Mouse (Mus musculus) right cerebral cortex, adult 2 months (tissue): ENCODE data around the gene Masp1.
A peak's percentile ranks its signal among the peaks of the same experiment; 100 is the strongest.

ENCODE experiments used
- DNase-seq, 2 experiments: peaks; one replicate each; pipeline ENCODE4 v3.0.0; 2021 to 2022; ENCODE audit warnings: low spot score in 2 of 2

Masp1 gene

DNA sequence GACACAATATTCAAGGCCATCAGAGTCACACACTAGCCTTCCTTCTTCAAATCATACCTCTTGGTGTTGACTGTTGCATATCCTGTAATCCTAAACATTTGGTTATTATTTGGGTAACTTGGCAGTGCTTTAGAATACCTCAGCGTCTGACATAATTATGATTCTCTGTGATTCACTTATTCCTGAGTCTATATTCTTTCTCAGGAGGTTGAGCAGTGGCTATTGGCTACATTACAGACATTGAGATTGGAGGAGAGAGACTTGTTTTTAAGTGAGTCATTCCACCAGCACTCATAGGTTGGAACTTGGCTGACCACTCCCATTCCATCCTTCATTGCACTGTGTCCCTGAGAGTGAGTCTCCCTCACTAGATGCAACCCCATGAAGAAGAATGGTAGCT lies 7.2 kb downstream of the Masp1 start:
- DNase-seq: no peak

DNA sequence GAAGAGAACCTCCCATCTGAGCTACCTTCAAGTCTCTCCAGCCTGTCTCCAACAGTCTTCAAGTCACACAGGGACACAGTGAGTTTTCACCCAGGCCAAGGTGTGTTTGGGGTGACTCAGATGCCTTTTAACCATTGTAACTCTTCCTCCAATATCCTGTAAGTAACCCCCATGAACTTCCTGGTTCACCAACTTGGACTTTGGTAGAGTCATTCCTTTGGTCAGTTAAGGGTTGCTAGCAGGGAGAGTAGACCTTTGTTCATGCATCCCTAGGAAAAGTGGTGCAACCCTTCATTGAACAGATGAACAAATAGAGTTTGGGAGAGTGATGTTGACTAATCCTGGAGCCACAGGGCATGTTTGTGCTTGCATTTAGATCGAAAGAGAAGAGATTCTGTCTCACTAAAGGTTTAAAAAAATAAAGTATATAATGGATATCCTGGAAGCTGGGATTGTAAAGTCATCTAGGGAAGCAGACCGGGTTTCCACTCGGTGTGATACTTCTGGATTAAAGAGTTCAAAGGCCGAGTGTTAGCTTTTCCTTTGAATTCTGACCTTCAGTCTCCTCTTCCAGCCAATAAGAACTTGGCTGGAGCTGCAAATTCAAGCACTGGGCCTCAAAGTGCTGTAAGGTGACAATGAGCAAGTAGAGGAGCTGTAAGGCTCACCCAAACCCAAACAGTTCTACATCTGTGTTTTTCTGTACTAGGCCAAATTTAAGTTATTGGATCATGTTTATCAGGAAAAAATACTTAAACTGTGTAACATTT lies 9.3 kb downstream of the Masp1 start:
- no peak for DNase-seq

DNA sequence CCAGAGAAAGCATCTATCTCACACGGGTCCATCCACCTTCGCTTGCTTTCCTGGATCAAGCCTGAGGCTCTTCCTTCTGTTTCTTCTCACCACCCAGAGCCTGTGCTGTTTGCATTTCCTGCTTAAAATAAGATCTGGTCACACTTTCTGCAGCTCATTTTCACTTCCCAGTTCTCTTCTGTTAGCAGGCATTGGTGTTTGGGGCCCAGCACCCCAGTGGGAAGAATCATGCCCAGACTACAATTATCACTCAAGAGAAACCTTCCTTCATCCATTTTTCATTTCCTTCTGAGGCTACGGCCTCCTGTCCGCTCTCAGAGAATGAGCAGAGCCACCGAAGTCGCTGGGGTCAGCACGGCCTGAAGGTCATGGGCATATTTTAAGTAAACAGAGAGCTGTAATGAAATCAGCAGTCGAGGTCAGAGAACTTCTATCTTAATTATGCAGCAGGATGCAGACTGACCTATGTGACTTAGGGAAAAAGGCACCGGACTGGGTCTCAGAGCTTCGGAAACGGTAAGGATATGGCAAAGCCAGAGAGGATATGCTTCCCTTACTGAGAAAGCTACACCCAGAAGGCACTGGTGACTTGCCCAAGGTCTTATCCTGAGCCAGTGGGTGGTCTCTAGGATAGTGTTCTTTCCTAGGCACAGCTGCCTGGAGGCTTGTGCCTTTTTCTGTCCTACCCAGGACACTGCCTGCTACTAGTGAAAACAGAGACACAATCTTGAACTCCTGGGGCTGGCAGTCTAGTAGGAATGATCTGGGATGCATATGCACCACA lies 14.5 kb downstream of the Masp1 start:
- no peak for DNase-seq

DNA sequence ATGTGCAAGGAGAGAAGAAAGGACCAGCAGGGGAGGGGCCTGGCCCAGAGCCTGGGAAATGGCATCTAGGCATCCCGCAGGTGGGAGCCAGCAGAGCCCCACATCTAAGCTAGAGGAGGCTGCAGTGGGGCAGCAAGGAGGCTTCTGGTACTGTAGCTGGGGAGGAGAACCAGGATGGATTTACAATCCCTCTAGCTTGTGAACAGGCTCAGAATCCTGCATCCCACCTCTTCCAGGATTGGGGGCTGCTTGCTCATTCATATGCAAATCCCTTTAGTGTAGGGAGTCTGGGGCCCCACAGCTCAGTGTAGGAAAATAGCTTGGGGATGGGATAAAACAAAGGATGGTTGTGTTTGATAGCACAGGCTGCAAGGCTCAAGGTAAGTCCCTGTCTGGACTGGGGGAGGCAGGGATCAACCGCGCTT lies 16.3 kb downstream of the Masp1 start:
- DNase-seq: no peak

DNA sequence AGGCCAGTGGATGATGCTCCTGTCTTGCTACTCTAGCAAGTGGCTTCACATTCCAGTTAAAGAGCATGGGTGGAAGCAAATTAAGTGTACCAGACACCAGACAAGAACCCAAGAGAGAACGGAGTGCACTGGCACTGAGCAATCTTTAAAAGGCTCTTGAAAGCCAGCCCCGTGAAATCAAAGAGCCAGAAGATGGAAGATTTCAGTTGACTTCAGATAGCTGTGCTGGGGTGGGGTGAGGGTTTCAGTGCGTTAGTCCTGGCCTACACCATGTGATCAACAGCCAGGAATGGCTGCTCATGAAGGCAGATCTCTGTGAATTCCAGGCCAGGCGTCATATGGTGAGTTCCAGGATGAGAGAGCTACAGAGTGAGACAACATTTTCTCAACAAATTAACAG lies 17.3 kb downstream of the Masp1 start:
- DNase-seq: no peak

DNA sequence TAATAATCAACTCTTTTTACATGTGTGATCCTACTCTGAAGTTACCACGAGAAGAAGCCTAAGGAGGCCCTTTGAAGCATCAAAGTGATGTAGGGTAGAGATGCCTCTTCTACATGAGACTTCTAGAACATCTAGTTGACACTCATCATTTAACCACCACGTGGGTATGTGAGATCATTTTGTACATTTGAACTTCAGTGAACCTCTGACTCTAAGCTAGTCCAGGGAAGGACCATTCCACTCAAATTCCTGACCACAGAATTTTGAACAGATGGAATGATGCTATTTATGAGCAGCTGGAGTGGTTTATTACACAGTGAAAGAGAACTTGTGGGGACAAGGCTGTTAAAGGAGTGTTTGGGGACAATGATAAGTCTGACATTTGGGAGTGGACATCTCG lies 18.1 kb downstream of the Masp1 start:
- DNase-seq: no peak

DNA sequence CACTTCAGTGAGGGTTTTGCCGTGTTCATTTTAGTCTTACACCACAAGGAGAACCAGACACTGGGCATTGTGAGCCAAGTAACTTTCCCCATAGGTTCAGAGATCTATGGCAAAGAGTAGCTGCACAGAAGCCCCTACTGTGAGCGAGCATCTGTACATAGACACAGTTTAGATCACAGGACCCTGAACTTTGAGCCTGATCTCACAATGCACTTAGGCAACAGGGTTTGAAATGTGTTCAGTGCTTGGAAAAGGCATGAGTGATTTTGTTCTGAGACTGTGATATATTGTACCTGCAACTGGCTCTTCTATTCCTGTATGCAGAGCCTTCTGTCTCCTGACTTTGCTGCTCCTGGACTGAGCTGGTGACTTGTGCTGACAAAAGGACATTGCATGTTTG lies 19.3 kb downstream of the Masp1 start:
- no peak for DNase-seq

DNA sequence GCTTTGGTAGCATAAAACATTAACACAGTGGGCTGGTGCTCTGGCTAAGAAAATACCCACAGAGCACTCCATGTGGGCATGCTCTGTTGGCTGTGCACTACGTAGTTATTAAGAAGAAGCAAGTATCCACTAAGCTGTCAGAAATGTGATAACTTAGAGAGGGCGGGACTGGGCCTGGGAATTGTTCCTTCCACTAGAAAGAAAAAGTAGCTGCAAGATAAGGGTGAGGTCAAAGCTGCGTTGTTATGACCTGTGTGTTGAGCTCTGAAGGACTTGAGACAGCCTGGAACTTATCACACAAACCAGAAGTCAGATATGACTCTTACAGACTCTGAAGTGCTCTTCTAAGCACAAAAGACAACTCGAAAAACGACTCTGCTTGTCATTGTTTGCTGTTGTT lies 20.1 kb downstream of the Masp1 start:
- no peak for DNase-seq

DNA sequence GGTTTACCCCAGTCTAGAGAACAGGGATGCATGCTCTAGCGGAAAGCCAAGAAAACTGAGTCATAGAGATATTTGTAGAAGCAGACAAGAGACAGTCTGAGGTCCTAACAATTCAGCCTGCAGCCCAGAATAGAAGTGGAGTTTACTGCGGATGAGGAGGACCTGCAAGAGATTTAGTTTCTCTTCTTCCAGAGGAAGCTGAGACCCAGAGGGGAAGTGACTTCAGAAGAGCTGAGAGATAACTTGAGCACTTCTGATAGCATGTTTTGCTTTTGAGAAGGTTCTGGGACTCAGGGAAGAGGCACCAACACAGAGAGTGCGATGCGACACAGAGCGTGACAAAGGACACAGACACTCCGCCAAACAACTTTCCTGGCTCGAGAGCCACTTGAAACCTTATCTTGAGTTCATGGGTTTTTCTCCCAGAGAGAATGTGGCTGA lies 21.9 kb downstream of the Masp1 start:
- DNase-seq: no peak

DNA sequence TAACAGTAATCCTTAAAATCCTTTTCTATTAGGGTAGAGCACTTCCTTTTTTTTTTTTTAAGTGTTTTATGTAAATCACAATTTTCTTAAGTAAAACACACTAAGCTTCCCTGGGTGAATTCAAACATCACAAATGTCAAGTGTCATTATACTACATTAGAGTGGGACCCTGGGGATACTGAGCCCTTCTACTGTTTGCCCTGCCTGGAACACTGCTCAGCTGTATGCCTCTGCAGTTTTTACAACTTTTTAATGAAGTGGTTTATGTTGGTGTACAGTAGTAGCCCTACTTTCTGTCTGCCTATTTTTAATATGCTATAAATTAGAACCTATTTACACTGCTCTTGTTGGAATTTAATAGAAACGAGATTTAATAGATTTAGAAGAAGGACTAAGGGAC lies 22.7 kb downstream of the Masp1 start:
- DNase-seq: no peak

DNA sequence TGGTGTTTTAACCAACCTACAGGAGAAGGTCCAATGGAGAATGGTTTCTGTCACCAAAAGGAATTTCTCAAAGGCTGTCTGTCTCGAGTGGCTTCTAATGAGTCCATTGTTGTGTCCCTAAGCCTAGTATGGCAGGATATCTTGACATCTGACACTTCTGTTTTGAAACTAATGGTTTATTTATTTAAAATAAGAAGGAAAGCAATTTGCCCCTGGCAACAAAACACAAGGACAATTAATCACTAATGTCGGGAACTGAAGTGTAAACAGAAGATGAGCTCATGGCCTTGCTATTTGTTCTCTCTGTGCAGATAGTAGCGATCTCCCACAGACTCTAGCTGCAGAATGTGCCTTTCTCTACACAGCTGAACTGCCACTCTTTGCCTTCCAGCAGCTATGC lies 23.2 kb downstream of the Masp1 start:
- DNase-seq: no peak

DNA sequence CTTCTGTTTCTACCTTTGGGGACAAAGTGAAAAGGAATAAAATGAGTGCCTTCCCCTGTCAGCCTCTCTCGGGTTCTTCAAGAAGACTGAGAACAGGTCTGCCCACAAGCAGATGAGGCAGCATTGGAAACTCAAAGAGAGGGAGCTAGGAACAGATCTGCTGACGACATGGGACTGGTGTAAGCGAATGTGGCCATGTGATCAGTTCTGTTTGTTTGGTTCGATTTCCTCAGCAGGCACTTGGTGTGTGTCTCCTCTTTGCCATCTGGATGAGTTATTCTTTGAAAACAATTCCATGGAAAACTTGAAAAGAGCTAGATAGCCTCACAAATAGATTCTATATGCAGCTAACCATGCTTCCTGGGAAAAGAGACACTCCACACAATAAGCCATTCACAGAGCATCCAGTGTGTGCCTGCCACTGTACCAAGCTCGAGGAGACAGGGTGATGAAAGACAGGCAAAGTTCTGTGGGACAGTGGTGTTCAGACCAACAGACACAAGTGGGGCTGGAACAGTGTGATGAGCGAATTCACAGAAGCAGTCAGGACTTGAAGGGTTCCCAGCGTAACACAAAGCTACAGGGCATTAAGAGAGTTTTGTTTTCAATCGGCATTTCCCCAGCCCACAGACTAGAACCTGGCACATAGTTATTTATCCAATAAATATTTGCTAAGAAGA lies 24.2 kb downstream of the Masp1 start:
- no peak for DNase-seq

DNA sequence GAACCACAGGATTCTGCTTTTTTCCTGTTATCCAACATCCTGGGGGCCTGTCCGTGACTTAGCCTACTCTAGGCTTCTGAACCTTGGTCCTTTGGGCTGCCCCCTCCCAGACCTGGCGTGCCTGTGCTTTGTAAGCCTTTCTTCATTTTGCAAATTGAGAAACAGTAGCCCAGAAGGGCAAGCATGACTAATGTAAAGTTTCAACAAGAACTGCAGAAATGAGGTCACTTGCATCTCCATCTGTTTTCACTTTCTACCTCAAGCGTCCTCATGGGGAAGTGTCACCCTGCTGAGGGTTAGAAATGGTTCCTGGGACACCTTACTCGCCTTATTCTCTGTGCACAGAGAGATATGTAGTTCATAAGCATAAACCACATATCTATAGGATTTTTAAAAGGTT lies 27.8 kb downstream of the Masp1 start:
- DNase-seq: no peak

DNA sequence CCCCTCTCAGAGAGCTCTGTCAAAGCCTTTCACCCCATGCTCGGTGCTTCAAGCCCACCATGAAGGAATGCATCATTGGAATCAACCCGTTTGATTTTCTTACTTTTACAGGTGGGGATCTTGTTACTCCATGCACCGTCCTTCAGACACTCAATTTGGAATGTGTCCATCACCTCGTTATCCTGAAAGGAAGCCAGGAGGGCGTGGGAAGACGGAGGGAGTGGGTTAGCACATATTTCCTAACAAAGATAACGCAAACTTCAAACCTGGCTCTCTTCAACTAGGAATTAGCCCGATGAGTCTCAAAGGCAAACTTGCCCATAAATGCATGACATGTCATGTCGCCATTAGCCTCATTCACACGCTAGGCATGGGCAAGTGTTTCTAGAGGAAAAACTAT lies 37.3 kb downstream of the Masp1 start:
- peak in 1 of 2 experiments; percentile 16 for DNase-seq

DNA sequence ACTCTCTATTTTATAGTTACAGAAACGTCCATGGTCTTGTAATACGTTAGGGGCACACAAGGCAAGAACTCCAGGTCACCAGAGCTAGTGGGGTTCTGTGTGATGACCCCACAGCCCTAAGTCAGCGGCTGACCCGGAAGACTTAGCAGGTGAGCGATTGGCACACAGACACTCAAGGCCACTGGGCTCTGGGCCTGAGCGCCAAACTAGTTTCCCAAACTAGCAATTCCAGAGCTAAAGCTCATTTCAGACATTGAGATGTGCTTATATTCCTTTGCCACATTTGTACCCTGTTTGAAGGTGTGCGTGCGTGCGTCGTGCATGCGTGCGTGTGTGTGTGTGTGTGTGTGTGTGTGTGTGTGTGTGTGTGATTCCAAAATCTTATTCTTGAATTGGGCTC lies 37.8 kb downstream of the Masp1 start:
- DNase-seq: no peak

DNA sequence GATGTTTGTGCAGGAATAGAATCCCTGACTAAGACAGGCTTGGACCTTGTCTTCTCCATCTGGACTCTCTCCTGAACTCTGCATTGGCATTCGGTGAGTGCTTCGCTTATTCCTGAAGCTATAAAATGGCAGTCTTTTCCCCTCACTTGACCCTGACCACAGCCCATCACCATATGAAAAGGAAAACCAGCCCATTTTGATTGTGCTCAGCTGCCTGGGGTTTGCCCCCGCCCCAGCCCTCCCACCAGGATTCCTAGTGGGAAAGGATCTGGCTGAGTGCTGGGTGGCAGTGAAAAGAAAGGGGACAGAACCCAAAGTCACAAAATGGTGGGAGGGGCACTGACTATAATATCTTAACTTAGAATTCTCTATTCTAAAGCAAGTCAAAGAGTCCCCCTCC lies 38.4 kb downstream of the Masp1 start:
- DNase-seq: no peak

DNA sequence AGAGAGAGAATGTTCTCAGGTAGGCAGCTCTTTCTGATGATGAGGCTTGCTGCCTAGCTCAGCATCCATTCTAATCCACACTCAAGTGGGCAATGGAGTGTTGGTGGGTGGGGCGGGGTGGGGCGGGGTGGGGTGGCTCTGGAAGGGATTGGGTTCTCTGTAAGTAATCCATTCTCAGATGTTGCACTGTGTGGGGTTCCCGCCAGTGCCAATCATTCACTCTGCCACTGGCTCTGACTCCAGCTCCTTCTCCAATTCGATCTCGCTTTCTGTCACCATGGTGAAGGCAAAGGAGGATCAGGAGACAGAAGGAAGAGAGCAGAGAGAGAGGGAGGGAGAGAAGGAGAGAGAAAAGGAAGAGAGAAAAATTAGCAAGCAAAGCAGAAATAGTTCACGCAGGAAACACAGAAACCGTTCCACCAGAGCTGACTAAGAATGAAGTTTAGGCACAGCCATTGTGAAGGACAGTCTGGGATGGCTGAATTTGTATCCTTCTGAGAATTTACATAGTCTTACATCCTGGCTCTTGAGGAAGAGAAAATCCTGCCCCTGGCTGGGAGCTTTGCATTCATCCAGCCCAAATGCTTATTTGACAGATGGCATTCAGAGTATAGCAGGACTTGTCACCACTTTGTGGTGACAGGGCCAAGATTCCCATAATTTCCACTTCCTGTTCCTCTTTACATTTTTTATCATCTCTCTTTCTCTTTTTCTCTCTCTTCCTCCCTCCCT lies 40.6 kb downstream of the Masp1 start:
- no peak for DNase-seq

DNA sequence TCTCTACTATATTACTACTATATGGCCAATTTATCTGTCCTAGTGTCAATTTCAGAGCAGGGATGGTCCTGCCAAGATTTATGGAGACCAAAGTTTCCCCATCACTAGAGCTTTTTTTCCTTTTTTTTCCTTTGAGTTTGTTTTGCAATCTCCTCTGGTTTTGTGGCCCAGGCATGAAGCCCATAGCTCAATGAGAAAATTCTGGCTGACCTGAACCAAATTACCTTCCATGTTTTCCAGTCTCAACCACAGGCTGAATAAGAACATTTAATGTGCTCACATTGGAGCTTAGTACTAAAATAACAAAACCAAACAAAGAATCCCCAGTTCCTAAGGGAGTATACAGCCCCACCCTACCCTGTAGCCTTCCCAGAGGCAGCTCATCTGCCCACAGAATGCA lies 44.0 kb downstream of the Masp1 start:
- DNase-seq: no peak

DNA sequence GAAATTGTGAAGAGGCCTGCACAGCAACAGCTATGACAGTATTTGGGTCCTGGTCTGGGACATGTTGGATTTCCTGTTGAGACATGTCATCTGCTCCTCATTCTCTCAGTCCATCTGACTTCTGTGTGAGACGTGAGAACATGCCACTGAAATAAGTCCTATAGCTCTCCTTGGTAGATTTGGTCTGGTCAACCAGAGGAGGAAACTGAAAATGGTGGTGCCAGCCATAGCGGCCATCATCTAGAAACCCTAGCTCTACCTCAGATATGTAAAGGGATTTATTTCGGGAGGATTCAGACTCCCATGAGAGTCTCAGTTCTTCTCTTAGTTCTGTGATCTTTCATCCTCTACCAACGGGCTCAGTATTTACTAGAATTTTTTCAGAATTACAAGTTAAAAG lies 45.0 kb downstream of the Masp1 start:
- DNase-seq: no peak

DNA sequence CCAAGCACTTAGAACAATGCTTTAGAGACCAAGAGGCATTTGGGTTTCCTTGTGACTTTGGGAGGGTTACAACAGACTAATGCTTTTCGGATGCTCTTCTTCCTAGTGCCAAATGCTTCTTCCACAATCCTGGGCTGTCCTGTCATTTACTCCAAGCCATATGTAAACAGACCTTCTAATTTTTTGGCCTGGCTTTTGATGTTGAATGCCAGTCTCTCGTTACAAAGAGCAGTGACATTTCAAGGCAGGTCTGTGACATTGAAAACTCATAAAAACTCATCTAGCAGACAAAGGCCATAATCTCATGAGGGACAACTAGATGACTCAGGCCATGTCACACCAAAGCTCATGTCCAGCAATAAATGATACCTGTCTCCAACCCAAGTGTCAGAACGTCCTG lies 48.6 kb downstream of the Masp1 start:
- no peak for DNase-seq

DNA sequence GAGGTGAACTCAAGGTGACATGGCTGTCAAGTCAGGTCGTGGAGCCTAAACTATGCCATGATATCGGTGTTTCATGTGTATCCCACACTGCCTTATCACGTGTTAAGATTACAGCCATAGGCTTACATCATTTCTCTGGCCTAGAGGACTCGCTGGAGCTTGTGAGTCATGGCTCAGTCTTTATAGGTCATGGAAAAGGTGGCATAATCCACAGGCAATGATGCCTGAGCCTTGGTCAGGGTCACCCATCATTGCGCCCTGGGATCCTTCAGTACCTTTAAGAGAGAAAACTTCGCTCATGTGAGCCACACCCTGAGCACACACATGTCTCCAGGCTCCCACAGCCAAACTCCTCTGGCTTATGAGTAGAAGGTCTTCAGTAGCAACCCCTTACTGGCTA lies 49.1 kb downstream of the Masp1 start:
- DNase-seq: no peak

DNA sequence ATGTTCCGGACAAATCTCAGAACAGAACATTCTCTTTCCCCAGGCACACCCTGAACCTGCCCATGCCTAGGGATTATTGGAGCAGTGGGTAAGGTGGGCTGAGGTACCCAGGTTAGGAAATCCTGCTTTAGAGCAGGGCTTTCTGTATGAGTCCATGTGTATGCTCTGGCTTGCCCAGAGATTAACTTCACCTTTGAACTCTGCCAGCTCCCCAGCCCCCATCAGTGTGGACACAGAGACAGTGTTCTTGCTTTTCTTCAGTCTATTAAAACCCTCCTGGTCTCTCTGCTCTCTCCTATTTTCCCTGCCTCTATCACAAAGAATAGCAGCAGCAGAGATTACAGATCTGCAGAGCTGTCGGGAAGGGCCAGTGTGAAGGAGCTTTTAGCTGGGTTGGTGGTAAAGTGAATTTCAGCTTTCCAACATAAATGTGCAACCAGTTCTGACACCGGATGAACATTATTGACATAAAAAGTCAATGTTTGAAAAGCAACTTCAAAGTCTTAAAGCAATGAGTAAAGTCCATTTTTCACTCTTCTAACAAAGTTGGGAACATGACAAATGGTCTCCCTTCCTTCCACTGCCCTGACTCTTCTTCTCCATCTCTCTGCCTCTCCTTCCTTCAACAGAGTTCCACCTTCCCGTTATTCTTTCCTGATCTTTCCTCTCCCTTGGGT lies 56.8 kb downstream of the Masp1 start:
- DNase-seq: no peak
